23 mouse cellular contexts compared by ENCODE assay signal in the genomic region with DNA sequence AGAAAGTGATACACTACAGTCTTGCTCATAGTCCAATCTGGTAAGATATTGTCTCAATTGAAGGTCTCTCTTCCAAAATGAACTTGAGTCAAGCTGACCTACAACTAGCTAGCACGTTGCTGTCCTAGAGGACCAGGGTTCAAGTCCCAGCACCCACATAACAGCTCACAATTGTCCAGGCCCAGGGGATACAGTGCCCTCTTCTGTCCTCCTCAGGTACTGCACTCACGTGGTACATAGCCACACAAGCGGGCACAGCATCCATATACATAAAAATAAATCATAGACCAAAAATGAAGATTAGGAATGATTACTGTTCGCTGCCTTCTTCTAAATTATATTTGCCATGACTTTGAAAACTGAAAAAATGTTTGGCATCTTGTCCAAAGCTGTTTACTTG.
DNase-seq lines count a peak whose midpoint lies in the region; ATAC-seq and TF ChIP-seq lines count a peak whose summit lies in the region.
"Had no signal": no experiment of that assay in that cellular context is flagged by ENCODE, and none has a peak within 500 bp of the region (broad histone marks: within the 10 kb centered on the region; RNA-seq: fewer than 3 reads in every experiment).

No protein-coding gene starts in this region.

- peak; percentile 22; the same call in 1 of the 2 replicates for TF ChIP-seq CTCF in hindbrain, postnatal 0 days (IDR thresholded peaks at IDR 0.05; ENCODE audit: low read depth)
- TF ChIP-seq CTCF in liver, postnatal 0 days (IDR thresholded peaks at IDR 0.05; ENCODE audit: low read depth) = peak; percentile 32; the same call in 1 of the 2 replicates
- TF ChIP-seq CTCF in E14TG2a.4 (conservative IDR thresholded peaks at IDR 0.05; ENCODE audit: low read length) = peak; percentile 85
- TF ChIP-seq CTCF in thymus, adult 2 months (IDR thresholded peaks at IDR 0.05; ENCODE audit: borderline replicate concordance, control insufficient read depth, extremely low read depth, insufficient read depth, low read length, poor library complexity) = no peak

- no peak overlapping the region for H3K27ac ChIP-seq in hindbrain, postnatal 0 days
- H3K27ac ChIP-seq in hindbrain, embryonic 10.5 days = no peak overlapping the region
- no peak overlapping the region for H3K27ac ChIP-seq in liver, postnatal 0 days (ENCODE audit: low read depth)
- H3K27ac ChIP-seq in thymus, adult 2 months (ENCODE audit: control insufficient read depth, insufficient read depth, low read length) = no peak overlapping the region
- H3K27ac ChIP-seq: forebrain, embryonic 13.5 days; heart, embryonic 10.5 days; hindbrain, embryonic 12.5 days; limb, embryonic 15.5 days; stomach, embryonic 15.5 days had no signal

- ATAC-seq in hindbrain, postnatal 0 days = no peak
- no peak for ATAC-seq in liver, postnatal 0 days
- ATAC-seq: activated CD4-positive, CD25-positive, alpha-beta regulatory T cell, adult 4 months; forebrain, embryonic 13.5 days; Patski had no signal

- no peaks in the 10 kb centered on the region for H3K27me3 ChIP-seq in hindbrain, postnatal 0 days (ENCODE audit: insufficient read depth, low read length)
- H3K27me3 ChIP-seq in hindbrain, embryonic 10.5 days (ENCODE audit: insufficient read depth, poor library complexity, severe bottlenecking) = no peaks in the 10 kb centered on the region
- H3K27me3 ChIP-seq in liver, postnatal 0 days (ENCODE audit: insufficient read depth, low read length) = no peaks in the 10 kb centered on the region
- H3K27me3 ChIP-seq in E14TG2a.4 (ENCODE audit: insufficient read depth, low read length) = no peaks in the 10 kb centered on the region
- H3K27me3 ChIP-seq in thymus, adult 2 months (ENCODE audit: control insufficient read depth, insufficient read depth, low read length) = no peaks in the 10 kb centered on the region
- H3K27me3 ChIP-seq: forebrain, embryonic 13.5 days; hindbrain, embryonic 12.5 days; limb, embryonic 15.5 days; Patski; stomach, embryonic 15.5 days had no signal

- H3K4me1 ChIP-seq in hindbrain, postnatal 0 days (ENCODE audit: insufficient read depth, low read length) = no peaks in the 10 kb centered on the region
- H3K4me1 ChIP-seq in hindbrain, embryonic 10.5 days (replicated peaks) = peaks cover 13% of the 10 kb centered on the region; the same call in 1 of the 2 replicates
- H3K4me1 ChIP-seq in liver, postnatal 0 days (ENCODE audit: insufficient read depth) = no peaks in the 10 kb centered on the region
- H3K4me1 ChIP-seq in E14TG2a.4 (replicated peaks; ENCODE audit: low read depth, low read length) = peaks cover 12% of the 10 kb centered on the region
- no peaks in the 10 kb centered on the region for H3K4me1 ChIP-seq in thymus, adult 2 months (replicated peaks; ENCODE audit: control insufficient read depth, insufficient read depth, low read length)
- H3K4me1 ChIP-seq: forebrain, embryonic 13.5 days; hindbrain, embryonic 12.5 days had no signal

- TF ChIP-seq POLR2A in thymus, adult 2 months (IDR thresholded peaks at IDR 0.05; ENCODE audit: control insufficient read depth, extremely low read depth, insufficient read depth, low read length, poor library complexity) = no peak

- H3K9me3 ChIP-seq in hindbrain, postnatal 0 days (ENCODE audit: low read length) = no peaks in the 10 kb centered on the region
- H3K9me3 ChIP-seq in hindbrain, embryonic 10.5 days = 0 out of 2 replicates have a peak, but pooled peaks cover 4% of the 10 kb centered on the region
- H3K9me3 ChIP-seq in liver, postnatal 0 days (ENCODE audit: low read length) = no peaks in the 10 kb centered on the region
- H3K9me3 ChIP-seq in E14TG2a.4 (ENCODE audit: low read length) = no peaks in the 10 kb centered on the region
- H3K9me3 ChIP-seq: forebrain, embryonic 13.5 days; heart, embryonic 10.5 days; hindbrain, embryonic 12.5 days; limb, embryonic 15.5 days; stomach, embryonic 15.5 days had no signal

- no peak for DNase-seq in hindbrain, postnatal 0 days (ENCODE audit: low spot score)
- DNase-seq in hindbrain, embryonic 10.5 days (ENCODE audit: low spot score) = no peak
- DNase-seq in liver, postnatal 0 days = no peak
- DNase-seq in liver (no peak), ZHBTc4 (ENCODE audit: low read depth, low spot score) (peak; percentile 38)
- DNase-seq in urinary bladder, adult 2 months (ENCODE audit: low spot score) = no peak
- DNase-seq in thymus, adult 2 months = no peak
- DNase-seq: adrenal gland, postnatal 10 days; cerebellum, adult 8-10 months; cerebellum, postnatal 36 days; kidney, adult 2 months; kidney, postnatal 36 days; left cerebral cortex, postnatal 4 days; lung, adult 18-20 months; lung, postnatal 4 days had no signal

- TF ChIP-seq EP300 in liver, postnatal 0 days (IDR thresholded peaks at IDR 0.05; ENCODE audit: low read depth) = no peak

- H3K4me2 ChIP-seq in hindbrain, postnatal 0 days (ENCODE audit: low read depth, low read length) = no peak overlapping the region
- H3K4me2 ChIP-seq in liver, postnatal 0 days (ENCODE audit: low read depth, low read length) = no peak overlapping the region
- H3K4me2 ChIP-seq: forebrain, embryonic 13.5 days; hindbrain, embryonic 12.5 days; limb, embryonic 15.5 days; stomach, embryonic 15.5 days had no signal

- H3K9ac ChIP-seq in hindbrain, postnatal 0 days (replicated peaks; ENCODE audit: low read length) = no peak overlapping the region
- no peak overlapping the region for H3K9ac ChIP-seq in liver, postnatal 0 days (replicated peaks)
- H3K9ac ChIP-seq: forebrain, embryonic 13.5 days; hindbrain, embryonic 12.5 days; limb, embryonic 15.5 days; stomach, embryonic 15.5 days had no signal

- H3K36me3 ChIP-seq in hindbrain, postnatal 0 days (ENCODE audit: insufficient read depth, low read length) = no peaks in the 10 kb centered on the region
- no peaks in the 10 kb centered on the region for H3K36me3 ChIP-seq in hindbrain, embryonic 10.5 days
- H3K36me3 ChIP-seq in liver, postnatal 0 days (replicated peaks; ENCODE audit: insufficient read depth, low read length) = no peaks in the 10 kb centered on the region
- no peaks in the 10 kb centered on the region for H3K36me3 ChIP-seq in E14TG2a.4 (ENCODE audit: insufficient read depth, low read length)
- no peaks in the 10 kb centered on the region for H3K36me3 ChIP-seq in thymus, adult 2 months (ENCODE audit: control insufficient read depth, insufficient read depth, low read length)
- H3K36me3 ChIP-seq: heart, embryonic 10.5 days; hindbrain, embryonic 12.5 days; limb, embryonic 15.5 days; stomach, embryonic 15.5 days had no signal

- no peak overlapping the region for H3K4me3 ChIP-seq in hindbrain, postnatal 0 days (ENCODE audit: low read length)
- H3K4me3 ChIP-seq in hindbrain, embryonic 10.5 days = no peak overlapping the region
- H3K4me3 ChIP-seq in liver, postnatal 0 days (ENCODE audit: low read depth, low read length) = no peak overlapping the region
- no peak overlapping the region for H3K4me3 ChIP-seq in E14TG2a.4 (replicated peaks; ENCODE audit: low read length)
- H3K4me3 ChIP-seq in thymus, adult 2 months (ENCODE audit: control insufficient read depth, insufficient read depth, low read length) = no peak overlapping the region
- H3K4me3 ChIP-seq: forebrain, embryonic 13.5 days; heart, embryonic 10.5 days; hindbrain, embryonic 12.5 days; limb, embryonic 15.5 days; stomach, embryonic 15.5 days had no signal

- WGBS in hindbrain, postnatal 0 days = 89% methylated on average over 4 of the region's 4 CpGs
- 91% methylated on average over 4 of the region's 4 CpGs for WGBS in hindbrain, embryonic 10.5 days
- 86% methylated on average over 4 of the region's 4 CpGs for WGBS in liver, postnatal 0 days (ENCODE audit: insufficient replicate concordance)
- WGBS in thymus, adult 2 months = 97% methylated on average over 4 of the region's 4 CpGs
